Mouse (Mus musculus) liver, embryonic 14.5 days (tissue): ENCODE measurements around the gene Olfr573-ps1. TPM values are rescaled to one million over a fixed set of nuclear protein-coding genes. Genes with fewer than 3 reads are reported as not detected.

Experiments used
- ATAC-seq: fragments of 200-750 bp; cut with Nextera tagmentation; 2 replicates; pipeline ENCODE4 v1.8.0; 2017; ENCODE audit warnings: moderate number of reproducible peaks, mild to moderate bottlenecking, moderate library complexity; ENCODE audit not compliant: insufficient read depth
- DNase-seq, 3 experiments: peaks; one replicate each; pipeline ENCODE4 v3.0.0-alpha.2; 2012 to 2013; ENCODE audit warnings: low read depth in 3 of 3, low spot score in 3 of 3
- H3K27ac ChIP-seq: fragments of 300-500 bp; sonication (generic); 2 replicates; pipeline ENCODE4 v1.5.1; 2014; ENCODE audit warnings: moderate library complexity, mild to moderate bottlenecking, control low read depth, inconsistent platforms
- H3K27me3 ChIP-seq: fragments of 300-500 bp; sonication (generic); 2 replicates; pipeline ENCODE4 v1.6.1; 2014; ENCODE audit warnings: mild to moderate bottlenecking, low read length, moderate library complexity; ENCODE audit not compliant: control insufficient read depth, insufficient read depth
- H3K36me3 ChIP-seq: fragments of 300-500 bp; sonication (generic); replicated peaks from 2 replicates; pipeline ENCODE4 v1.6.1; 2014; ENCODE audit warnings: low read depth; ENCODE audit not compliant: control insufficient read depth, insufficient read depth
- H3K4me1 ChIP-seq, 2 experiments: fragments of 200-500 bp in 1 of 2; fragments of 300-500 bp in 1 of 2; sonication (generic) in 1 of 2; replicated peaks; 2 replicates each; pipeline ENCODE4 v1.6.1; 2012 to 2014; ENCODE audit warnings: antibody characterized with exemption in 1 of 2, inconsistent platforms in 1 of 2, low read length in 1 of 2; ENCODE audit not compliant: control insufficient read depth in 2 of 2, insufficient read depth in 2 of 2
- H3K4me2 ChIP-seq: fragments of 300-500 bp; sonication (generic); 2 replicates; pipeline ENCODE4 v1.6.1; 2014; ENCODE audit warnings: low read depth, mild to moderate bottlenecking, control low read depth, moderate library complexity
- H3K4me3 ChIP-seq, 2 experiments: fragments of 200-500 bp in 1 of 2; fragments of 300-500 bp in 1 of 2; sonication (generic) in 1 of 2; 2 replicates each; pipeline ENCODE4 v1.5.1; 2012 to 2014; ENCODE audit warnings: low read depth in 2 of 2, low read length in 2 of 2, mild to moderate bottlenecking in 2 of 2, control low read depth in 1 of 2, inconsistent platforms in 1 of 2, moderate library complexity in 1 of 2; ENCODE audit not compliant: insufficient read depth in 1 of 2
- H3K9ac ChIP-seq: fragments of 300-500 bp; sonication (generic); replicated peaks from 2 replicates; pipeline ENCODE4 v1.6.1; 2014; ENCODE audit warnings: mild to moderate bottlenecking, control low read depth, moderate library complexity
- H3K9me3 ChIP-seq: fragments of 300-500 bp; sonication (generic); 2 replicates; pipeline ENCODE4 v1.6.1; 2016; ENCODE audit warnings: low read length, mixed read lengths; ENCODE audit not compliant: control insufficient read depth
- CTCF ChIP-seq: IDR thresholded peaks from 2 replicates; pipeline ENCODE4 v1.5.1; 2016; ENCODE audit warnings: antibody characterized with exemption, low read depth, control low read depth
- EP300 ChIP-seq: IDR thresholded peaks from 2 replicates; pipeline ENCODE4 v1.6.1; 2016; ENCODE audit warnings: antibody characterized with exemption, low read depth
- WGBS: fragments of 180-500 bp; shearing (Covaris S2); extraction: QIAGEN DNeasy Blood & Tissue Kit; methylation state at CpG from one replicate; pipeline ENCODE4 v1.1.7; 2014; ENCODE audit not compliant: insufficient replicate concordance; 5-methylcytosine and 5-hydroxymethylcytosine counted together
- polyA plus RNA-seq, 2 experiments: library from polyadenylated mRNA; depleted of rRNA in 1 of 2; stranded (reverse) in 1 of 2; unstranded in 1 of 2; fragments of >200 nt; fragmentation: Nextera tagmentation in 1 of 2; extraction: Ambion mirVana in 1 of 2; gene quantifications; 2 replicates each; pipeline versions ENCODE4 v1.2.1 to v1.2.3; 2012 to 2014

Olfr573-ps1 gene
- polyA plus RNA-seq, 2 experiments: not detected

GRCm38 (mm10) chr7:102927105-102927504, 15.3 kb downstream of the Olfr573-ps1 start:
- WGBS: 27% methylated on average over 3 of the region's 3 CpGs
- Histone ChIP-seq H3K4me2 (no peak overlapping the region), H3K4me3 (no peak overlapping the region), H3K36me3 (no peaks in the 10 kb centered on the region), H3K9ac (no peak overlapping the region), H3K27me3 (no peaks in the 10 kb centered on the region), H3K27ac (no peak overlapping the region), H3K4me1 (no peaks in the 10 kb centered on the region), H3K9me3 (no peaks in the 10 kb centered on the region)
- no peak for DNase-seq
- TF ChIP-seq CTCF (no peak), EP300 (no peak)
- ATAC-seq: no peak

GRCm38 (mm10) chr7:102924109-102924508, 18.3 kb downstream of the Olfr573-ps1 start, which contains the start of gene Olfr572:
Olfr572 (plus strand) TSS chr7:102924409.
- H3K4me1 ChIP-seq: no peaks in the 10 kb centered on the region
- no peak for TF ChIP-seq EP300
- no peak for TF ChIP-seq CTCF
- no peak within 1 kb of the TSS for H3K27ac ChIP-seq
- 30% methylated on average over 1 of the region's 1 CpGs for whole genome bisulfite sequencing
- no peak within 1 kb of the TSS for H3K4me3 ChIP-seq
- H3K27me3 ChIP-seq: no peaks in the 10 kb centered on the region
- no peak within 1 kb of the TSS for H3K9ac ChIP-seq
- ATAC-seq (no peak), DNase-seq (no peak)
- H3K9me3 ChIP-seq: no peaks in the 10 kb centered on the region
- no peaks in the 10 kb centered on the region for H3K36me3 ChIP-seq
- no peak within 1 kb of the TSS for H3K4me2 ChIP-seq

GRCm38 (mm10) chr7:102919632-102920031, 22.7 kb downstream of the Olfr573-ps1 start:
- Histone ChIP-seq H3K4me3 (no peak overlapping the region), H3K36me3 (no peaks in the 10 kb centered on the region), H3K4me1 (no peaks in the 10 kb centered on the region), H3K27me3 (no peaks in the 10 kb centered on the region), H3K9me3 (no peaks in the 10 kb centered on the region), H3K9ac (no peak overlapping the region), H3K27ac (no peak overlapping the region), H3K4me2 (no peak overlapping the region)
- no peak for ATAC-seq
- TF ChIP-seq EP300 (no peak), CTCF (peak; percentile 57; the same call in 1 of the 2 replicates)
- peak; percentile 6 to 35 (median 33) for DNase-seq
- 11% methylated on average over 1 of the region's 1 CpGs for WGBS

GRCm38 (mm10) chr7:102917032-102917875, 25.1 kb downstream of the Olfr573-ps1 start, which contains the start of gene Olfr571:
Olfr571 (minus strand) TSS chr7:102917536.
- no peak within 1 kb of the TSS for H3K4me3 ChIP-seq

GRCm38 (mm10) chr7:102916405-102916804, 26.0 kb downstream of the Olfr573-ps1 start:
- DNase-seq (no peak), ATAC-seq (no peak)
- Histone ChIP-seq H3K36me3 (no peaks in the 10 kb centered on the region), H3K9ac (no peak overlapping the region), H3K27ac (no peak overlapping the region), H3K27me3 (no peaks in the 10 kb centered on the region), H3K4me2 (no peak overlapping the region), H3K4me3 (no peak overlapping the region), H3K4me1 (no peaks in the 10 kb centered on the region), H3K9me3 (no peaks in the 10 kb centered on the region)
- WGBS: 49% methylated on average over 5 of the region's 5 CpGs
- no peak for TF ChIP-seq EP300
- TF ChIP-seq CTCF: no peak

More at GRCm38 (mm10) chr7:102917032-102917875, 25.1 kb downstream of the Olfr573-ps1 start, which contains the start of gene Olfr571:
- H3K4me2 ChIP-seq: no peak within 1 kb of the TSS
- no peak within 1 kb of the TSS for H3K27ac ChIP-seq
- no peak within 1 kb of the TSS for H3K9ac ChIP-seq
- H3K36me3 ChIP-seq: no peaks in the 10 kb centered on the region
- ATAC-seq (no peak), DNase-seq (no peak)
- WGBS: 34% methylated on average over 4 of the region's 4 CpGs
- H3K4me1 ChIP-seq: no peaks in the 10 kb centered on the region
- no peaks in the 10 kb centered on the region for H3K9me3 ChIP-seq
- TF ChIP-seq EP300 (no peak), CTCF (no peak)
- H3K27me3 ChIP-seq: no peaks in the 10 kb centered on the region
